Mouse (Mus musculus): Measurements from ENCODE around the gene Fam120c. TPM values are rescaled to one million over a fixed set of nuclear protein-coding genes. Genes with fewer than 3 reads are reported as not detected.
"Not testable (repeated sequence)": the region's sequence is repeated elsewhere in the genome, so short reads cannot be mapped to it uniquely, and the experiment has no call there.

Gene Fam120c
- polyA plus RNA-seq, 1 experiment from 2014 or later = 0.58 TPM

- TF ChIP-seq EP300 (IDR thresholded peaks at IDR 0.05; ENCODE audit: low read depth) (no peak), CTCF (IDR thresholded peaks at IDR 0.05; ENCODE audit: low read depth) (no peak)
- Histone ChIP-seq H3K27me3 (ENCODE audit: insufficient read depth, low read length) (no peaks in the 10 kb centered on the region), H3K4me1 (ENCODE audit: insufficient read depth) (no peaks in the 10 kb centered on the region), H3K4me3 (ENCODE audit: low read depth, low read length) (no peak overlapping the region), H3K4me2 (ENCODE audit: low read depth, low read length) (no peak overlapping the region), H3K36me3 (replicated peaks; ENCODE audit: insufficient read depth, low read length) (no peaks in the 10 kb centered on the region), H3K9me3 (ENCODE audit: low read length) (no peaks in the 10 kb centered on the region), H3K9ac (replicated peaks) (no peak overlapping the region), H3K27ac (ENCODE audit: low read depth) (no peak overlapping the region)
- 69% methylated on average over 1 of the region's 1 CpGs for WGBS (ENCODE audit: insufficient replicate concordance)
- DNase-seq = no peak
- peak; percentile 71 for ATAC-seq
Observed at GRCm38 (mm10) chrX:151444189-151444588, 100.2 kb downstream of the Fam120c start.

- H3K4me1 ChIP-seq (ENCODE audit: insufficient read depth) = no peaks in the 10 kb centered on the region
- DNase-seq (no peak), ATAC-seq (no peak)
- H3K36me3 ChIP-seq (replicated peaks; ENCODE audit: insufficient read depth, low read length) = no peaks in the 10 kb centered on the region
- 74% methylated on average over 3 of the region's 3 CpGs for WGBS (ENCODE audit: insufficient replicate concordance)
- H3K27ac ChIP-seq (ENCODE audit: low read depth) = no peak overlapping the region
- H3K9me3 ChIP-seq (ENCODE audit: low read length) = no peaks in the 10 kb centered on the region
- no peak overlapping the region for H3K4me2 ChIP-seq (ENCODE audit: low read depth, low read length)
- H3K4me3 ChIP-seq (ENCODE audit: low read depth, low read length) = no peak overlapping the region
- TF ChIP-seq CTCF (IDR thresholded peaks at IDR 0.05; ENCODE audit: low read depth) (peak; percentile 36; the same call in 1 of the 2 replicates), EP300 (IDR thresholded peaks at IDR 0.05; ENCODE audit: low read depth) (no peak)
- H3K27me3 ChIP-seq (ENCODE audit: insufficient read depth, low read length) = no peaks in the 10 kb centered on the region
- H3K9ac ChIP-seq (replicated peaks) = no peak overlapping the region
Observed at GRCm38 (mm10) chrX:151488128-151488527, 144.2 kb downstream of the Fam120c start.

GRCm38 (mm10) chrX:151493269-151493668 is 149.3 kb downstream of the Fam120c start:
- not testable (repeated sequence) for H3K4me2 ChIP-seq (ENCODE audit: low read depth, low read length); H3K36me3 ChIP-seq (replicated peaks; ENCODE audit: insufficient read depth, low read length); H3K27ac ChIP-seq (ENCODE audit: low read depth); H3K4me1 ChIP-seq (ENCODE audit: insufficient read depth); H3K9me3 ChIP-seq (ENCODE audit: low read length); H3K9ac ChIP-seq (replicated peaks); H3K4me3 ChIP-seq (ENCODE audit: low read depth, low read length); ATAC-seq; H3K27me3 ChIP-seq (ENCODE audit: insufficient read depth, low read length); DNase-seq
- WGBS (ENCODE audit: insufficient replicate concordance) = 89% methylated on average over 4 of the region's 4 CpGs
- peak; percentile 25 for TF ChIP-seq CTCF (IDR thresholded peaks at IDR 0.05; ENCODE audit: low read depth)

- ATAC-seq = no peak
- Histone ChIP-seq H3K36me3 (replicated peaks; ENCODE audit: insufficient read depth, low read length) (no peaks in the 10 kb centered on the region), H3K4me3 (ENCODE audit: low read depth, low read length) (no peak overlapping the region), H3K9me3 (ENCODE audit: low read length) (no peaks in the 10 kb centered on the region), H3K4me1 (ENCODE audit: insufficient read depth) (no peaks in the 10 kb centered on the region), H3K4me2 (ENCODE audit: low read depth, low read length) (no peak overlapping the region), H3K27me3 (ENCODE audit: insufficient read depth, low read length) (no peaks in the 10 kb centered on the region), H3K27ac (ENCODE audit: low read depth) (no peak overlapping the region), H3K9ac (replicated peaks) (no peak overlapping the region)
- TF ChIP-seq CTCF (IDR thresholded peaks at IDR 0.05; ENCODE audit: low read depth) (no peak), EP300 (IDR thresholded peaks at IDR 0.05; ENCODE audit: low read depth) (no peak)
- 38% methylated on average over 1 of the region's 1 CpGs for WGBS (ENCODE audit: insufficient replicate concordance)
- DNase-seq = no peak
Observed at GRCm38 (mm10) chrX:151496596-151496995, 152.6 kb downstream of the Fam120c start.

GRCm38 (mm10) chrX:151508536-151508935 is 164.6 kb downstream of the Fam120c start:
- no peak overlapping the region for H3K4me3 ChIP-seq (ENCODE audit: low read depth, low read length)
- no peaks in the 10 kb centered on the region for H3K4me1 ChIP-seq (ENCODE audit: insufficient read depth)
- TF ChIP-seq CTCF (IDR thresholded peaks at IDR 0.05; ENCODE audit: low read depth) (no peak), EP300 (IDR thresholded peaks at IDR 0.05; ENCODE audit: low read depth) (no peak)
- H3K27ac ChIP-seq (ENCODE audit: low read depth) = no peak overlapping the region
- no peaks in the 10 kb centered on the region for H3K9me3 ChIP-seq (ENCODE audit: low read length)
- H3K27me3 ChIP-seq (ENCODE audit: insufficient read depth, low read length) = no peaks in the 10 kb centered on the region
- no peaks in the 10 kb centered on the region for H3K36me3 ChIP-seq (replicated peaks; ENCODE audit: insufficient read depth, low read length)
- no peak overlapping the region for H3K9ac ChIP-seq (replicated peaks)
- DNase-seq (no peak), ATAC-seq (no peak)
- H3K4me2 ChIP-seq (ENCODE audit: low read depth, low read length) = no peak overlapping the region

GRCm38 (mm10) chrX:151509906-151510305 is 165.9 kb downstream of the Fam120c start:
- TF ChIP-seq EP300 (IDR thresholded peaks at IDR 0.05; ENCODE audit: low read depth) = no peak
- no peak for TF ChIP-seq CTCF (IDR thresholded peaks at IDR 0.05; ENCODE audit: low read depth)
- no peaks in the 10 kb centered on the region for H3K36me3 ChIP-seq (replicated peaks; ENCODE audit: insufficient read depth, low read length)
- DNase-seq (no peak), ATAC-seq (no peak)
- H3K4me1 ChIP-seq (ENCODE audit: insufficient read depth) = no peaks in the 10 kb centered on the region
- H3K9ac ChIP-seq (replicated peaks) = no peak overlapping the region
- no peak overlapping the region for H3K4me3 ChIP-seq (ENCODE audit: low read depth, low read length)
- no peaks in the 10 kb centered on the region for H3K9me3 ChIP-seq (ENCODE audit: low read length)
- H3K27me3 ChIP-seq (ENCODE audit: insufficient read depth, low read length) = no peaks in the 10 kb centered on the region
- H3K4me2 ChIP-seq (ENCODE audit: low read depth, low read length) = no peak overlapping the region
- H3K27ac ChIP-seq (ENCODE audit: low read depth) = no peak overlapping the region
- 73% methylated on average over 1 of the region's 1 CpGs for WGBS (ENCODE audit: insufficient replicate concordance)

GRCm38 (mm10) chrX:151513066-151513465 is 169.1 kb downstream of the Fam120c start:
- no peak overlapping the region for H3K27ac ChIP-seq (ENCODE audit: low read depth)
- TF ChIP-seq EP300 (IDR thresholded peaks at IDR 0.05; ENCODE audit: low read depth) (no peak), CTCF (IDR thresholded peaks at IDR 0.05; ENCODE audit: low read depth) (no peak)
- H3K4me1 ChIP-seq (ENCODE audit: insufficient read depth) = no peaks in the 10 kb centered on the region
- DNase-seq = no peak
- H3K27me3 ChIP-seq (ENCODE audit: insufficient read depth, low read length) = no peaks in the 10 kb centered on the region
- no peak overlapping the region for H3K4me3 ChIP-seq (ENCODE audit: low read depth, low read length)
- ATAC-seq = no peak
- H3K36me3 ChIP-seq (replicated peaks; ENCODE audit: insufficient read depth, low read length) = no peaks in the 10 kb centered on the region
- H3K9me3 ChIP-seq (ENCODE audit: low read length) = no peaks in the 10 kb centered on the region
- no peak overlapping the region for H3K9ac ChIP-seq (replicated peaks)
- no peak overlapping the region for H3K4me2 ChIP-seq (ENCODE audit: low read depth, low read length)
- WGBS (ENCODE audit: insufficient replicate concordance) = 83% methylated on average over 3 of the region's 3 CpGs
